Mouse (Mus musculus) lung, postnatal 0 days (tissue): ENCODE data around the gene Aadacl4. TPM values are rescaled to one million over a fixed set of nuclear protein-coding genes. Genes with fewer than 3 reads are reported as not detected.
"Not testable (repeated sequence)": the region's sequence is repeated elsewhere in the genome, so short reads cannot be mapped to it uniquely, and the experiment has no call there.

ENCODE experiments used
- ATAC-seq: fragments of 200-750 bp; cut with Nextera tagmentation; 2 replicates; pipeline ENCODE4 v1.8.0; 2017; ENCODE audit warnings: moderate library complexity
- DNase-seq: peaks from one replicate; pipeline ENCODE4 v3.0.0-alpha.2; 2016; ENCODE audit warnings: low spot score
- H3K27ac ChIP-seq: fragments of 300-500 bp; sonication (generic); 2 replicates; pipeline ENCODE4 v1.5.1; 2014; ENCODE audit warnings: antibody characterized with exemption, mild to moderate bottlenecking, low read length, mixed read lengths
- H3K27me3 ChIP-seq: fragments of 300-500 bp; sonication (generic); replicated peaks from 2 replicates; pipeline ENCODE4 v1.6.1; 2014; ENCODE audit warnings: low read length, mixed read lengths; ENCODE audit not compliant: insufficient read depth
- H3K36me3 ChIP-seq: fragments of 300-500 bp; sonication (generic); 2 replicates; pipeline ENCODE4 v1.6.1; 2014; ENCODE audit warnings: low read length, mixed read lengths; ENCODE audit not compliant: insufficient read depth
- H3K4me1 ChIP-seq: fragments of 300-500 bp; sonication (generic); 2 replicates; pipeline ENCODE4 v1.6.1; 2014; ENCODE audit warnings: antibody characterized with exemption, low read depth, low read length, mixed read lengths; ENCODE audit not compliant: insufficient read depth
- H3K4me2 ChIP-seq: fragments of 300-500 bp; sonication (generic); replicated peaks from 2 replicates; pipeline ENCODE4 v1.6.1; 2014; ENCODE audit warnings: low read depth, mild to moderate bottlenecking, low read length, moderate library complexity, mixed read lengths
- H3K4me3 ChIP-seq: fragments of 300-500 bp; sonication (generic); 2 replicates; pipeline ENCODE4 v1.5.1; 2014; ENCODE audit warnings: low read depth, low read length
- H3K9ac ChIP-seq: fragments of 300-500 bp; sonication (generic); replicated peaks from 2 replicates; pipeline ENCODE4 v1.6.1; 2014; ENCODE audit warnings: low read depth, mild to moderate bottlenecking
- H3K9me3 ChIP-seq: fragments of 300-500 bp; sonication (generic); 2 replicates; pipeline ENCODE4 v1.6.1; 2016; ENCODE audit warnings: low read length, mixed read lengths
- CTCF ChIP-seq: IDR thresholded peaks from 2 replicates; pipeline ENCODE4 v1.5.1; 2016; ENCODE audit warnings: antibody characterized with exemption, mild to moderate bottlenecking
- EP300 ChIP-seq: IDR thresholded peaks from 2 replicates; pipeline ENCODE4 v1.6.1; 2016; ENCODE audit warnings: antibody characterized with exemption, mild to moderate bottlenecking, control low read depth
- WGBS: fragments of 180-500 bp; shearing (Covaris S2); extraction: QIAGEN DNeasy Blood & Tissue Kit; methylation state at CpG from one replicate; pipeline ENCODE4 v1.1.7; 2014; 5-methylcytosine and 5-hydroxymethylcytosine counted together
- polyA plus RNA-seq: library from polyadenylated mRNA; unstranded; fragments of >200 nt; fragmentation: Nextera tagmentation; extraction: Ambion mirVana; gene quantifications from 2 replicates; pipeline ENCODE4 v1.2.1, GENCODE M21; 2015

Gene Aadacl4
- polyA plus RNA-seq = not detected in 2 replicates

DNA sequence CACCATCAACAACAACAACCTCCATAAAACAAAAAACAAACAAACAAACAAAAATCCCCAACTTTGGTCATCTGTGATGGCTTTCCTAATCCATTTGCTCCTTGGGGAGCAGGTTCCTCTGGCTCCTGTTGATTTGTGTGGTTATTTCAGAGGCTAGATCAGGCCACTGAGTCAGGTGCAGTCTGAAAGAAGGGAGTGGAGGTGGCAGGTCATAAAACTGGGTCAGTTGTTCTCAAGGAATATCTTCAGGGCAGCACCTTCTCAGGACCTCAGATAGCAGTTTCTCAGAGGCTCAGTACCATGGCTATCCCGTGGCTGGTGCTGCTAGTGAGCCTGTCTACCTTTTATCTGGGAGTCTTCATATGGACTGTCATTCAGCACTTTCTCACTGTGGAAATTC lies at the start of gene Aadacl4:
TSS of gene Aadacl4 (plus strand) at position 301 of the 400 bp plus-strand sequence.
- H3K27me3 ChIP-seq = no peaks in the 10 kb centered on the region
- no peak within 1 kb of the TSS for H3K4me3 ChIP-seq
- no peak for TF ChIP-seq CTCF
- H3K4me2 ChIP-seq = no peak within 1 kb of the TSS
- WGBS = 48% methylated on average over 1 of the region's 1 CpGs
- ATAC-seq (no peak), DNase-seq (no peak)
- H3K9me3 ChIP-seq = no peaks in the 10 kb centered on the region
- H3K36me3 ChIP-seq = no peaks in the 10 kb centered on the region
- H3K9ac ChIP-seq = no peak within 1 kb of the TSS
- no peak within 1 kb of the TSS for H3K27ac ChIP-seq
- no peaks in the 10 kb centered on the region for H3K4me1 ChIP-seq

DNA sequence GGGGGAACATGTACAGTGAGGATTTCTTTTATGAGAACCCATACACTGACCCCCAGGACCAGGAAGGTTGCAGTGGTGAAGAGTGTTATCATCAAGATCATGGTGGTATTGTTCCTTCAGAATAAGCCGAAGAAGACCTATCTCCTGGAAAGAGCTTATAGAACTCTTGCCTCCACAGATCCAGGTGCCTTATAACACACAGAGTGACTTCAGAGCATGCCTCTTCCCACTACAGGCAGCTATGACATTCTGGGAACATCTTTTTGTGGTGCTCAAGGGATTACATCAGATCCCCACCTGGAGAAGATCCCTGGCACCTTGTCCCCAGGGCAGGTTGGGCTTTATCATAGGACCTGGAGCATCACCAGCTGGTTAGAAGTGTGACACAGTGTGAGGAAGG lies 48.5 kb upstream of the Aadacl4 start, which contains the start of gene Gm13124:
TSS of gene Gm13124 (minus strand) at position 101 of the 400 bp plus-strand sequence.
- TF ChIP-seq CTCF = no peak
- no peak for TF ChIP-seq EP300
- DNase-seq (no peak), ATAC-seq (no peak)
- Histone ChIP-seq H3K27me3 (no peaks in the 10 kb centered on the region), H3K9ac (no peak within 1 kb of the TSS), H3K4me1 (no peaks in the 10 kb centered on the region), H3K27ac (no peak within 1 kb of the TSS), H3K36me3 (no peaks in the 10 kb centered on the region), H3K4me2 (no peak within 1 kb of the TSS), H3K9me3 (no peaks in the 10 kb centered on the region), H3K4me3 (no peak within 1 kb of the TSS)
- 85% methylated on average over 1 of the region's 1 CpGs for WGBS

DNA sequence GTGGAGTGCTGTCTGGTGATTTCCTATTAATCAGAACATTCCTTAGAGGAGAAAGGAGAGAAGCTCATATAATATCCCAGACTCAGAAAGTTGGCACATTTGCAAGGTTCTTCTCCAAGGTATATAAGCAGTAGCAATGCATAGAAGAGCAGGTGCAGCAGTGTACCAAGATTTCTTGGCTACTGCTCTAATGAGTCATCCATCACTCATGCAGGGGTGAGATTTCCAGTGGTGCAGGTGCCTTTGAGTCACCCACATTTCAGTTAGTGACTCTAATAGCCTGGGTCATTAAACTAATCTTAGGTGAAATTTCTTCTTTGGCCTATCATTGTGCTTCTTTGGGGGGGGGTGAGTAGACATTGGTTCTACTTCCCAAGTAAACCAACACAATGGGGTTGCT lies 45.8 kb upstream of the Aadacl4 start:
- Histone ChIP-seq H3K4me1 (no peaks in the 10 kb centered on the region), H3K27ac (no peak overlapping the region), H3K9ac (no peak overlapping the region), H3K27me3 (no peaks in the 10 kb centered on the region), H3K4me2 (no peak overlapping the region), H3K36me3 (no peaks in the 10 kb centered on the region), H3K9me3 (no peaks in the 10 kb centered on the region), H3K4me3 (no peak overlapping the region)
- no peak for DNase-seq
- ATAC-seq = no peak
- no peak for TF ChIP-seq CTCF
- TF ChIP-seq EP300 = no peak

- not testable (repeated sequence) for H3K27ac ChIP-seq, H3K4me1 ChIP-seq, H3K9ac ChIP-seq, ATAC-seq, H3K4me3 ChIP-seq, DNase-seq, H3K9me3 ChIP-seq, H3K4me2 ChIP-seq, H3K27me3 ChIP-seq, H3K36me3 ChIP-seq
- 81% methylated on average over 11 of the region's 16 CpGs for WGBS
Observed at GRCm38 (mm10) chr4:144586207-144586606, 27.3 kb upstream of the Aadacl4 start.

DNA sequence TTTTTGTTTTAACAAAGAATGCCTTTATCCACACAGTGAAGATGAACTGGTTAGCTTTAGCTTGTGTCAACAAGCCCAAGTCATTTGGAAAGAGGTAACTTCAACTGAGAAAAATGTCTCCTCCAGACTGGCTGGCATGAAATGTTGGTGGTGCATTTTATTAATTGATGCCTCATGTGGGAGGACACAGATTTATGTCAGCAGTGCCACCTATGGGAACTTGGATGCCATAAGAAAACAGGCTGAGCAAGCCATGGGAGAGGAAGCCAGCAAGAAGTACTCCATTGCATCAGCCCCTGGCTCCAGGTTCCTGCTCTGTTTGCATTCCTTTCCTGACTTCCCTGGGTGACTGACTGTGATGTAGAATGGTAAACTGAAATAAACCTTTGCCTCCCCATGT lies 20.7 kb upstream of the Aadacl4 start:
- Histone ChIP-seq H3K9me3 (no peaks in the 10 kb centered on the region; the same call in 1 of the 2 replicates), H3K27ac (no peak overlapping the region), H3K9ac (no peak overlapping the region), H3K36me3 (no peaks in the 10 kb centered on the region), H3K27me3 (no peaks in the 10 kb centered on the region), H3K4me2 (no peak overlapping the region), H3K4me1 (no peaks in the 10 kb centered on the region), H3K4me3 (no peak overlapping the region)
- DNase-seq (no peak), ATAC-seq (no peak)
- TF ChIP-seq CTCF (no peak), EP300 (no peak)

GRCm38 (mm10) chr4:144614586-144614985 lies 1.1 kb downstream of the Aadacl4 start:
- no peak for TF ChIP-seq EP300
- TF ChIP-seq CTCF = no peak
- H3K36me3 ChIP-seq = no peaks in the 10 kb centered on the region
- H3K27me3 ChIP-seq = no peaks in the 10 kb centered on the region
- no peak overlapping the region for H3K4me3 ChIP-seq
- H3K4me2 ChIP-seq = no peak overlapping the region
- no peak overlapping the region for H3K27ac ChIP-seq
- ATAC-seq (no peak), DNase-seq (no peak)
- no peaks in the 10 kb centered on the region for H3K4me1 ChIP-seq
- WGBS = 42% methylated on average over 1 of the region's 1 CpGs
- H3K9ac ChIP-seq = no peak overlapping the region
- no peaks in the 10 kb centered on the region for H3K9me3 ChIP-seq

DNA sequence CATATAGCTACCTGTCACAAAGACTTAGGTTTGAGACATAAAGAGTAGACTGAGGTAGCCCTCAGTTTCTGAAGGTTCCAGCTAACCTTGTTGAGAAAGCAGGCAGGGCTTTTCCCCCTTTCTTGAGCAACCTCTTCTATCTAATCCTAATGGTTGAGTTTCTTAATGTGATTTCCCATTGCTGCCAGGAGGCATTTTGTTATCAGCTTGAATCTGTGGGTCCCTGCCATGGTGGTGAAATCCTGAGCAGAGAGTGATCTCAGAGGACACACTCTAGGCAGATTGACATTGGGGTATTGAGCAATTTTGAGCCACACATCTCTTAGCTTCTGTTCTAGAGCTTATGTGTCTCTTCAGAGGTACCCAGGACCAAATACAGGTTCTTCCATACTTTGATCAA lies 24.8 kb downstream of the Aadacl4 start:
- no peaks in the 10 kb centered on the region for H3K27me3 ChIP-seq
- no peak for ATAC-seq
- H3K9ac ChIP-seq = no peak overlapping the region
- H3K4me2 ChIP-seq = no peak overlapping the region
- no peak for DNase-seq
- no peak overlapping the region for H3K27ac ChIP-seq
- H3K4me1 ChIP-seq = no peaks in the 10 kb centered on the region
- H3K36me3 ChIP-seq = no peaks in the 10 kb centered on the region
- TF ChIP-seq EP300 (no peak), CTCF (no peak)
- H3K9me3 ChIP-seq = no peaks in the 10 kb centered on the region
- H3K4me3 ChIP-seq = no peak overlapping the region

Other genes with a start within 250 kb of the Aadacl4 start
- not detected in 2 replicates for gene Pramef20, start 235.8 kb upstream of the Aadacl4 start, polyA plus RNA-seq
- 0.08 and 0.14 TPM in 2 replicates for gene Pramef12, start 205.2 kb upstream of the Aadacl4 start, polyA plus RNA-seq
- not detected in 2 replicates for gene 1700012P22Rik, start 174.9 kb upstream of the Aadacl4 start, polyA plus RNA-seq
- gene Gm9944, start 160.4 kb upstream of the Aadacl4 start, polyA plus RNA-seq = not detected in 2 replicates
- not detected in 2 replicates for gene Aadacl3, start 150.0 kb upstream of the Aadacl4 start, polyA plus RNA-seq
- not detected in 2 replicates for gene 9430007A20Rik, start 93.9 kb upstream of the Aadacl4 start, polyA plus RNA-seq
- gene Gm13124, start 48.6 kb upstream of the Aadacl4 start, polyA plus RNA-seq = not detected in 2 replicates
- gene Gm436, start 72.7 kb downstream of the Aadacl4 start, polyA plus RNA-seq = not detected in 2 replicates
- not detected in 2 replicates for gene Gm13178, start 107.7 kb downstream of the Aadacl4 start, polyA plus RNA-seq
- not detected in 2 replicates for gene Gm438, start 172.9 kb downstream of the Aadacl4 start, polyA plus RNA-seq